Mouse (Mus musculus): ENCODE data around the gene Prkar1a. TPM values are rescaled to one million over a fixed set of nuclear protein-coding genes. Genes with fewer than 3 reads are reported as not detected.
"Not testable (repeated sequence)": the region's sequence is repeated elsewhere in the genome, so short reads cannot be mapped to it uniquely, and the experiment has no call there.

Gene Prkar1a
- total RNA-seq, 2 experiments from 2014 or later = 380 to 385 TPM

- no peak for DNase-seq (ENCODE audit: low spot score in 2 of 2)
Measured at GRCm38 (mm10) chr11:109641498-109642222, 7.5 kb upstream of the Prkar1a start.

- peak in 1 of 2 experiments; percentile 61 for DNase-seq (ENCODE audit: low spot score in 2 of 2)
Measured at GRCm38 (mm10) chr11:109648510-109648909, 695 bp upstream of the Prkar1a start.

GRCm38 (mm10) chr11:109649975-109650701 is 933 bp downstream of the Prkar1a start:
- peak; percentile 45 to 77 for DNase-seq (ENCODE audit: low spot score in 2 of 2)

GRCm38 (mm10) chr11:109650788-109651565 is 1.8 kb downstream of the Prkar1a start:
- DNase-seq (ENCODE audit: low spot score in 2 of 2) = peak; percentile 84 to 93

- DNase-seq (ENCODE audit: low spot score in 2 of 2) = peak in 1 of 2 experiments; percentile 30
Measured at GRCm38 (mm10) chr11:109651566-109652024, 2.4 kb downstream of the Prkar1a start.

- no peak for DNase-seq (ENCODE audit: low spot score in 2 of 2)
Measured at GRCm38 (mm10) chr11:109652505-109652904, 3.3 kb downstream of the Prkar1a start.

GRCm38 (mm10) chr11:109653201-109653600 is 4.0 kb downstream of the Prkar1a start:
- no peak for DNase-seq (ENCODE audit: low spot score in 2 of 2)

- no peak for DNase-seq (ENCODE audit: low spot score in 2 of 2)
Measured at GRCm38 (mm10) chr11:109654581-109654980, 5.4 kb downstream of the Prkar1a start.

GRCm38 (mm10) chr11:109656232-109656631 is 7.0 kb downstream of the Prkar1a start:
- no peak for DNase-seq (ENCODE audit: low spot score in 2 of 2)

- DNase-seq (ENCODE audit: low spot score in 2 of 2) = not testable (repeated sequence)
Measured at GRCm38 (mm10) chr11:109660526-109660925, 11.3 kb downstream of the Prkar1a start.

- DNase-seq (ENCODE audit: low spot score in 2 of 2) = no peak
Measured at GRCm38 (mm10) chr11:109664293-109664692, 15.1 kb downstream of the Prkar1a start.

GRCm38 (mm10) chr11:109665424-109665823 is 16.2 kb downstream of the Prkar1a start:
- no peak for DNase-seq (ENCODE audit: low spot score in 2 of 2)

GRCm38 (mm10) chr11:109666411-109666810 is 17.2 kb downstream of the Prkar1a start:
- no peak for DNase-seq (ENCODE audit: low spot score in 2 of 2)

GRCm38 (mm10) chr11:109667371-109667770 is 18.2 kb downstream of the Prkar1a start:
- DNase-seq (ENCODE audit: low spot score in 2 of 2) = no peak

- DNase-seq (ENCODE audit: low spot score in 2 of 2) = no peak
Measured at GRCm38 (mm10) chr11:109668115-109668725, 19.0 kb downstream of the Prkar1a start.

- DNase-seq (ENCODE audit: low spot score in 2 of 2) = no peak
Measured at GRCm38 (mm10) chr11:109669149-109669708, 20.0 kb downstream of the Prkar1a start.

GRCm38 (mm10) chr11:109670026-109670916 is 21.1 kb downstream of the Prkar1a start:
- no peak for DNase-seq (ENCODE audit: low spot score in 2 of 2)

- DNase-seq (ENCODE audit: low spot score in 2 of 2) = no peak
Measured at GRCm38 (mm10) chr11:109671136-109672020, 22.2 kb downstream of the Prkar1a start.

- no peak for DNase-seq (ENCODE audit: low spot score in 2 of 2)
Measured at GRCm38 (mm10) chr11:109672021-109672324, 22.8 kb downstream of the Prkar1a start.
